In genomic region chr7:112599650-112600049, GRCm38 (mm10) we compare ENCODE assay signal across 21 mouse cellular contexts.
DNase-seq lines count a peak whose midpoint lies in the region; ATAC-seq and TF ChIP-seq lines count a peak whose summit lies in the region.
"Had no signal": no experiment of that assay in that cellular context is flagged by ENCODE, and none has a peak within 500 bp of the region (broad histone marks: within the 10 kb centered on the region; RNA-seq: fewer than 3 reads in every experiment).

No protein-coding gene starts in this region.

- peaks cover 38% of the 10 kb centered on the region for H3K4me1 ChIP-seq in heart, embryonic 15.5 days (replicated peaks)
- H3K4me1 ChIP-seq in lung, embryonic 15.5 days = peaks cover 33% of the 10 kb centered on the region
- no peaks in the 10 kb centered on the region; the same call in 1 of the 2 replicates for H3K4me1 ChIP-seq in lung, postnatal 0 days (ENCODE audit: insufficient read depth, low read depth, low read length)
- H3K4me1 ChIP-seq: megakaryocyte, embryonic 14.5 days; neural tube, embryonic 12.5 days had no signal

- intact Hi-C loops in heart, postnatal 14 days (cut with DNase I) = no loop called here

- TF ChIP-seq CTCF in lung, postnatal 0 days (IDR thresholded peaks at IDR 0.05) = no peak

- 5% methylated on average over 2 of the region's 2 CpGs for WGBS in heart, embryonic 15.5 days
- WGBS in lung, embryonic 15.5 days = 23% methylated on average over 2 of the region's 2 CpGs
- 21% methylated on average over 2 of the region's 2 CpGs for WGBS in lung, postnatal 0 days

- no peak for TF ChIP-seq EP300 in lung, postnatal 0 days (IDR thresholded peaks at IDR 0.05)

- no peaks in the 10 kb centered on the region for H3K9me3 ChIP-seq in heart, embryonic 15.5 days (replicated peaks)
- H3K9me3 ChIP-seq in lung, embryonic 15.5 days = no peaks in the 10 kb centered on the region
- no peaks in the 10 kb centered on the region for H3K9me3 ChIP-seq in lung, postnatal 0 days (ENCODE audit: low read length)
- H3K9me3 ChIP-seq: embryonic facial prominence, embryonic 13.5 days; forebrain, embryonic 13.5 days; megakaryocyte, embryonic 14.5 days; midbrain, embryonic 15.5 days; neural tube, embryonic 12.5 days had no signal

- H3K27me3 ChIP-seq in heart, embryonic 15.5 days = no peaks in the 10 kb centered on the region
- H3K27me3 ChIP-seq in lung, embryonic 15.5 days = no peaks in the 10 kb centered on the region
- no peaks in the 10 kb centered on the region for H3K27me3 ChIP-seq in lung, postnatal 0 days (replicated peaks; ENCODE audit: insufficient read depth, low read length)
- H3K27me3 ChIP-seq: embryonic facial prominence, embryonic 13.5 days; forebrain, embryonic 13.5 days; midbrain, embryonic 15.5 days; neural tube, embryonic 12.5 days had no signal

- H3K9ac ChIP-seq in heart, embryonic 15.5 days = no peak overlapping the region
- no peak overlapping the region for H3K9ac ChIP-seq in lung, embryonic 15.5 days
- H3K9ac ChIP-seq in lung, postnatal 0 days (replicated peaks; ENCODE audit: low read depth) = no peak overlapping the region
- H3K9ac ChIP-seq: embryonic facial prominence, embryonic 13.5 days; forebrain, embryonic 13.5 days; hindbrain, embryonic 14.5 days; midbrain, embryonic 15.5 days; neural tube, embryonic 12.5 days had no signal

- DNase-seq in heart, adult 11 months = peak; percentile 79
- no peak for DNase-seq in heart, postnatal 14 days
- DNase-seq in heart, postnatal 4 days = no peak
- no peak for DNase-seq in lung, postnatal 4 days
- peak; percentile 57 for DNase-seq in lung, postnatal 0 days (ENCODE audit: low spot score)
- no peak for DNase-seq in retina, postnatal 1 day
- DNase-seq: cerebellum, adult 18-20 months; cerebellum, postnatal 25 days; left cerebral cortex, postnatal 4 days; right cerebral cortex, postnatal 25 days; spleen, adult 18-20 months had no signal

- no peaks in the 10 kb centered on the region for H3K36me3 ChIP-seq in heart, embryonic 15.5 days
- H3K36me3 ChIP-seq in lung, embryonic 15.5 days = no peaks in the 10 kb centered on the region
- no peaks in the 10 kb centered on the region for H3K36me3 ChIP-seq in lung, postnatal 0 days (ENCODE audit: insufficient read depth, low read length)
- H3K36me3 ChIP-seq: embryonic facial prominence, embryonic 13.5 days; midbrain, embryonic 15.5 days; neural tube, embryonic 12.5 days had no signal

- H3K4me2 ChIP-seq in heart, embryonic 15.5 days = no peak overlapping the region
- H3K4me2 ChIP-seq in lung, embryonic 15.5 days = no peak overlapping the region
- H3K4me2 ChIP-seq in lung, postnatal 0 days (replicated peaks; ENCODE audit: low read depth, low read length) = no peak overlapping the region
- H3K4me2 ChIP-seq: embryonic facial prominence, embryonic 13.5 days; forebrain, embryonic 13.5 days; hindbrain, embryonic 14.5 days; midbrain, embryonic 15.5 days; neural tube, embryonic 12.5 days had no signal

- no peak for ATAC-seq in heart, embryonic 15.5 days (replicated peaks; ENCODE audit: insufficient number of reproducible peaks, insufficient read depth, low FRiP score, low read depth)
- ATAC-seq in lung, embryonic 15.5 days (ENCODE audit: borderline replicate concordance, extremely low read depth, low FRiP score, low TSS enrichment) = no peak
- peak; percentile 60 for ATAC-seq in lung, postnatal 0 days
- ATAC-seq: forebrain, embryonic 13.5 days; inflammation-experienced regulatory T-cells, adult 6 months; midbrain, embryonic 15.5 days had no signal

- H3K4me3 ChIP-seq in heart, embryonic 15.5 days = no peak overlapping the region
- no peak overlapping the region for H3K4me3 ChIP-seq in lung, embryonic 15.5 days
- H3K4me3 ChIP-seq in lung, postnatal 0 days (ENCODE audit: low read depth, low read length) = no peak overlapping the region
- H3K4me3 ChIP-seq: embryonic facial prominence, embryonic 13.5 days; erythroblast, embryonic 14.5 days; forebrain, embryonic 13.5 days; megakaryocyte, embryonic 14.5 days; midbrain, embryonic 15.5 days; neural tube, embryonic 12.5 days had no signal

- peak overlapping the region; percentile 56 for H3K27ac ChIP-seq in heart, embryonic 15.5 days
- peak overlapping the region; percentile 73 for H3K27ac ChIP-seq in lung, embryonic 15.5 days
- no peak overlapping the region for H3K27ac ChIP-seq in lung, postnatal 0 days (ENCODE audit: low read length)
- H3K27ac ChIP-seq: embryonic facial prominence, embryonic 13.5 days; forebrain, embryonic 13.5 days; hindbrain, embryonic 14.5 days; midbrain, embryonic 15.5 days; neural tube, embryonic 12.5 days had no signal

Comparison
In these comparisons a context has a peak if more than half of its experiments do, and no peak if none do; other contexts are left out.
1. DNase-seq: peak in heart, adult 11 months (single experiment) and lung, postnatal 0 days (single experiment); none in heart, postnatal 14 days (0 of 2), heart, postnatal 4 days (single experiment), lung, postnatal 4 days (0 of 2) and retina, postnatal 1 day (single experiment).